Mouse (Mus musculus) CD8-positive naive resting alpha-beta T cell, adult 2 months (primary cell): ENCODE data around the gene Anapc7.

ENCODE experiments used
- DNase-seq, 2 experiments: peaks; one replicate each; pipeline ENCODE4 v3.0.0; 2022; ENCODE audit warnings: low read depth in 2 of 2, low spot score in 2 of 2

The Anapc7 gene

DNA sequence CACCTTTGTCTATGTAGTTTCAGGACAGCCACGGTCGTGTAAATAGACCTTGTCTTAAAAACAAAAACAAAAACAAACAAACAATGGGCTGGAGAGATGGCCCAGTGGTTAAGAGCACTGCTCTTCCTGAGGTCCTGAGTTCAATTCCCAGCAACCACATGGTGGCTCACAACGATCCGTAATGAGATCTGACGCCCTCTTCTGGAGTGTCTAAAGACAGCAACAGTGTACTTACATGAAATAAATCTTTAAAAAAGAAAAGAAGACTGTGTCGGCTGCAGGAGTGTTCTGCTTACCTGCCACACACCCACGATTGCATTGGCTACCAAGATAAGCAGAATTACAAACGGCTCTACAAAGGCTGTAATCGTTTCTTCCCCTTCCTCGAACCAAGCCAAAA, 69.9 kb downstream of the Anapc7 start:
- no peak for DNase-seq

DNA sequence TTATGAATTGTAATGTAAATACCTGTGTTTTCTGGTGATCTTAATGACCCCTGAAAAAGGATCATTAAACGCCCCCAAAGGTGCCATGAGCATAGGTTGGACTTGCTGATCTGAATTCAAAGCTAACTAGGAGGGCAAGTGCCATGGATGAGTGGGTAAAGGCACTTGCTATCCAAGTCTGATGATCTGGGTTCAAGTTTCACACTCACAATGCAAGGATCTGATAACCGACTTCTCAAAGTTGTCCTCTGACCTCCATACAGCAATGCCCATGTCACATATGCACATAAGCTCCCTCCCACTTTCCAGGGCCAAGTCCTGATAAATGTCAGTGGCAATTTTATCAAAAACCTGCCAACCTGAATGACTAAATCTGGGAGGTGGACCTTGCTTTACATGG, 71.5 kb downstream of the Anapc7 start:
- DNase-seq: no peak

GRCm38 (mm10) chr5:122494449-122494848, 73.0 kb downstream of the Anapc7 start:
- DNase-seq: no peak
